Mouse (Mus musculus): ENCODE results near the gene Gm10320. TPM values are rescaled to one million over a fixed set of nuclear protein-coding genes. Genes with fewer than 3 reads are reported as not detected.

Gm10320 gene
- total and polyA plus RNA-seq, 2 experiments from 2014 or later = 1.2 TPM; not detected in 1

DNA sequence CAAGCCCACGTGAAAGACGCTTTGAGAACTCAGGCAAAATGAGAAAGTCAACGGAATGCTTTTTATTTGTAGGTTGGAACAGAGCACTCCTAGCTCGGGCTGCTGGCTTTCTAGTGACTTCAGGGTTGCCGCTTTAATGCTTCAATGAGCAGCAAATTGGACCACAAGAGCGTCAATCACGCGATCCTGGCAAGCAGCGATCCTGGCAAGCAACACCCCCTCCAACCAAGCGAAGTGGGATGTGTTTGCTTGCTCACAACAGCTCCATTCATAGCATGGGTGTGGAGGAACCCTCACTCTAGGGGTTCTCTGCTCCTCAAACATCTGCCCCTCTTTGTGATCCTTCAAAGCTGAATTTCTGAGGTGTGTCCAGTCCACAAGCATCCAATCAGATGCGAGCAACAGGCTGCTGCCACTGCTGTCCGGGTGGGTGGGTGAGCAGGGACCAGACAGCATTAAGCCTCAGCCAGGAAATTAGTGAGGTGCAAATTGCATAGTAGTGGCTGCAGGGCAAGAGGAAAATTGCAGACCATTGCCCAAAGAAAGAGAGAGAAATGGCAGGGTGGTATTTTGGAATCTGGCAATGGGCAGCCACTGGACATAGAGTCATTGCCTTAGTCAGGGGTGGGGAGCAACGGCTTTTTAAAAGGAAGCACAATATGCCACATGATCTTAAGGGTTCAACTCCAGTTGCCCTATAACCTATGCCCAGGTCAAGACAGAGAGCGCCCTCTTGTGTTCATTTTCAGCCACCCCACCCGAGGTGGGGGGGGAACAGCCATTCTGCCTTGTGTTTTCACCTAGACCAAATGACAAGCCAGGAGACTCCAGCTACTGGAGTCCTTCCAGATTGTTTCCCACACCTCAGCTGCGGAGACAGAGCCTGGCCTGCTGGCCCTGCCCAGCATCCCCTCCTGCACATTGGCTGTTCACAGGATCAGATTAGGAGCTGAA lies 5.4 kb upstream of the Gm10320 start:
- DNase-seq (ENCODE audit: low spot score) (peak; percentile 77), ATAC-seq (ENCODE audit: low FRiP score) (0 out of 2 replicates have a peak, but pooled peaks have one; percentile 31)
- no peaks in the 10 kb centered on the region for H3K9me3 ChIP-seq (ENCODE audit: low read length)
- peak; percentile 55 for TF ChIP-seq CTCF (IDR thresholded peaks at IDR 0.05)
- no peaks in the 10 kb centered on the region for H3K36me3 ChIP-seq (ENCODE audit: insufficient read depth, low read length)
- no peak overlapping the region for H3K9ac ChIP-seq (replicated peaks; ENCODE audit: low read length, poor library complexity, severe bottlenecking)
- no peak overlapping the region for H3K4me2 ChIP-seq (ENCODE audit: low read depth, low read length, poor library complexity, severe bottlenecking)
- peaks cover 56% of the 10 kb centered on the region for H3K27me3 ChIP-seq (ENCODE audit: insufficient read depth, low read length)
- no peaks in the 10 kb centered on the region for H3K4me1 ChIP-seq (ENCODE audit: insufficient read depth, low read length)
- WGBS = 16% methylated on average over 16 of the region's 16 CpGs
- H3K27ac ChIP-seq (ENCODE audit: low read depth, low read length) = no peak overlapping the region
- H3K4me3 ChIP-seq (ENCODE audit: low read depth, low read length) = no peak overlapping the region

DNA sequence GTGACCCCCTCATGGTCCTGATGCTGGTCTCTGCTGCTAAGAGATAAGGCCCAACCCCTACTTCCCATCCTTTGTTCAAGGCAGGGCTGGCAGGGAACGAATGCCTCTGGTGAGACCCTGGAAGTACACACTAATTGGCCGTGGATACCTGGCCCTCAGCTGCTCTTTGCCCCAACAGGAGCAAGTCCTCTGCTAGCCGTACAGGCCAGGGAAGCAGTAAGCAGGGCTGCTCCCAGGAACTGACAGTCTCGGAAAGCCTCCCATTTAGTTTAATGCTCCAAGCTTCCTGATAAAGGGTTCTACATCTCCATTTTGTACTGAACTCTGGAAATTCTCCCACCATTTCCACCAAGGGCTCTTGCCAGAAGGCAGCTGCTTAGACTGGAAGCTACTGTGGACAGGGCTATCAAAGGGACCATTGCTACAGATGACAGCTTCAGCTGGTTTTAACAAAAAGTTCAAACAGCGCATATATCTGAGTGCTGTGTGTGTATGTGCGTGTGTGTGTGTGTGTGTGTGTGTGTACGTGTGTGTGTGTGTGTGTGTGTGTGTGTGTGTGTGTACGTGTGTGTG lies 2.8 kb upstream of the Gm10320 start:
- Histone ChIP-seq H3K4me2 (ENCODE audit: low read depth, low read length, poor library complexity, severe bottlenecking) (no peak overlapping the region), H3K9me3 (ENCODE audit: low read length) (no peaks in the 10 kb centered on the region), H3K9ac (replicated peaks; ENCODE audit: low read length, poor library complexity, severe bottlenecking) (no peak overlapping the region), H3K27ac (ENCODE audit: low read depth, low read length) (no peak overlapping the region), H3K4me1 (ENCODE audit: insufficient read depth, low read length) (no peaks in the 10 kb centered on the region), H3K36me3 (ENCODE audit: insufficient read depth, low read length) (no peaks in the 10 kb centered on the region), H3K4me3 (ENCODE audit: low read depth, low read length) (no peak overlapping the region), H3K27me3 (ENCODE audit: insufficient read depth, low read length) (peaks cover 30% of the 10 kb centered on the region)
- TF ChIP-seq CTCF (IDR thresholded peaks at IDR 0.05) = no peak
- no peak for ATAC-seq (ENCODE audit: low FRiP score)
- DNase-seq (ENCODE audit: low spot score) = no peak
- 78% methylated on average over 6 of the region's 8 CpGs for WGBS

DNA sequence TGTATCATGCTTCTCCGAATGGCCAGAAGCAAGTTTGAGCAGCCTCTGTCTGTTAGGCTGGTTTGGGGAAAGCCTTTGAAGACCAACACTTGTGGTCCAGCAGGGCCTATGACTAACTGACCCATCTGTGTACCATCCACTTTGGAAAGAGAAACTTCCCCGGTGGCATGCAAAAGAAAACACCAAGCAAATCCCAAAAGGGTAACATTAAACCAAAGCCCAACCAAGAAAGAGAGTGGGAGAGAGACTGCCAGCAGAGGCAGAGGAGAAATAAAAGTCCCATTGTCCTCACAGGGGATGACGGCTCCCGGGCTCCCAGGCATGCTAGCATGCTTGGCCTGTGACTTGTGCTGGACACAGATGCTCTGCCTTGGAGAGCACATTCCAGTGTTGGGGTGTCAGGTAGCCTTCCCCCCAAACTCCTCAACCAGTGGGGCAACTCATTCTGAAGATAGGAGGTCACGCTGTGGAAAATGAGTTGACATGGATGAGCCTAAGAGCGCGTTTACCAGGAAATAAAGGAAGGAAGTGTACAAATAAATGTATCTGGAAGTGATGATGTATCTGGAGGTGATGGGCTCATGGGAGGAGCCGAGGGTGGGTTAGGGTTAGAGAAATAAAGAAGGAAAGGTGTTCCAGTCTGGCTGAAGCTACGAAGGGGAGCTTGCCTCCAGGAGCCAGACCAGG lies 911 bp upstream of the Gm10320 start:
- H3K27ac ChIP-seq (ENCODE audit: low read depth, low read length) = no peak overlapping the region
- no peak overlapping the region for H3K4me2 ChIP-seq (ENCODE audit: low read depth, low read length, poor library complexity, severe bottlenecking)
- H3K4me3 ChIP-seq (ENCODE audit: low read depth, low read length) = no peak overlapping the region
- no peaks in the 10 kb centered on the region for H3K9me3 ChIP-seq (ENCODE audit: low read length)
- no peak for ATAC-seq (ENCODE audit: low FRiP score)
- no peak for DNase-seq (ENCODE audit: low spot score)
- no peaks in the 10 kb centered on the region for H3K4me1 ChIP-seq (ENCODE audit: insufficient read depth, low read length)
- H3K9ac ChIP-seq (replicated peaks; ENCODE audit: low read length, poor library complexity, severe bottlenecking) = no peak overlapping the region
- TF ChIP-seq CTCF (IDR thresholded peaks at IDR 0.05) = no peak
- no peaks in the 10 kb centered on the region for H3K36me3 ChIP-seq (ENCODE audit: insufficient read depth, low read length)
- WGBS = 64% methylated on average over 9 of the region's 9 CpGs
- H3K27me3 ChIP-seq (ENCODE audit: insufficient read depth, low read length) = peaks cover 12% of the 10 kb centered on the region

DNA sequence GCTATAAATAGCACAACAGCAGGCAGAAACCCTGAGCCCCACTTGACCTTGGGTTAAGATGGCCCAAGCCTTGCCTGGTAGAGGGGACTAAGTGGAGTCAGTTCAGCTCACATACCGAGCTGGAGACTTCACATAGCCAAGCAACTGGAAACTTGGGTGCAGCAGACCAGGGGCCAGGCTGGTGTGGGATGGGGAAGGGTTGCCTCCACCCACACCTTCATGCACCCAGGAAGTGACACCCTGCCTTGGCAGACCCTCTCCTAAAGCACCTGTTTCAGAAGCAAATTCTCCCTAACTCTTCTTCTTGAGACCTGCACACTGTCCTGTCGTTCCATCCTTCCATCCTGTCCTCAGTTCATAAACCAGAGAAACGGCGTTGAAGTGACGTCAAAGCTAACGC lies 5.1 kb downstream of the Gm10320 start:
- TF ChIP-seq CTCF (IDR thresholded peaks at IDR 0.05) = no peak
- no peak for DNase-seq (ENCODE audit: low spot score)
- Histone ChIP-seq H3K4me3 (ENCODE audit: low read depth, low read length) (no peak overlapping the region), H3K4me2 (ENCODE audit: low read depth, low read length, poor library complexity, severe bottlenecking) (no peak overlapping the region), H3K36me3 (ENCODE audit: insufficient read depth, low read length) (no peaks in the 10 kb centered on the region), H3K9me3 (ENCODE audit: low read length) (no peaks in the 10 kb centered on the region), H3K27me3 (ENCODE audit: insufficient read depth, low read length) (no peaks in the 10 kb centered on the region), H3K27ac (ENCODE audit: low read depth, low read length) (no peak overlapping the region), H3K9ac (replicated peaks; ENCODE audit: low read length, poor library complexity, severe bottlenecking) (no peak overlapping the region), H3K4me1 (ENCODE audit: insufficient read depth, low read length) (no peaks in the 10 kb centered on the region)
- whole genome bisulfite sequencing = 89% methylated on average over 6 of the region's 6 CpGs
- no peak for ATAC-seq (ENCODE audit: low FRiP score)

DNA sequence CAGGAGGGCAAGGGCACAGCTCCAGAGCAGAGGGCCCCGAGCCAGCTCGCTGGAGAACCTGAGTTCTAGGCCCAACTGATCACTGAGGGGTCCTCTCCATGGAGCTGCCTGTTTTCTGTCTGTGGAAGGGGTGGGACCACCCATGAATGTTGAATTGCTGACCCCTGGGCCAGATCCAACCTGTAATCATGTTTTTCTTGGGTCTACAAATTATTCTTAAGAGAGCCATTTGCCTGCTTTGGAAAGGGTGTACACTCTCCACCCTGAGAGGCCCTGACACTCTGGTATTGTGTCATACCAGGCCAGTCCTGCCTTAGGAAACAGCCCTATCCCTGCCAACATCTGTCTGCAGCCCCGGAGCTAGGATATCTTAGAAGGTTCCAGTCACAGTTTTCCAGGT lies 5.6 kb downstream of the Gm10320 start:
- Histone ChIP-seq H3K9me3 (ENCODE audit: low read length) (no peaks in the 10 kb centered on the region), H3K4me1 (ENCODE audit: insufficient read depth, low read length) (no peaks in the 10 kb centered on the region), H3K27me3 (ENCODE audit: insufficient read depth, low read length) (no peaks in the 10 kb centered on the region), H3K27ac (ENCODE audit: low read depth, low read length) (no peak overlapping the region), H3K9ac (replicated peaks; ENCODE audit: low read length, poor library complexity, severe bottlenecking) (no peak overlapping the region), H3K4me2 (ENCODE audit: low read depth, low read length, poor library complexity, severe bottlenecking) (no peak overlapping the region), H3K4me3 (ENCODE audit: low read depth, low read length) (no peak overlapping the region), H3K36me3 (ENCODE audit: insufficient read depth, low read length) (no peaks in the 10 kb centered on the region)
- ATAC-seq (ENCODE audit: low FRiP score) = no peak
- TF ChIP-seq CTCF (IDR thresholded peaks at IDR 0.05) = no peak
- WGBS = 74% methylated on average over 3 of the region's 3 CpGs
- DNase-seq (ENCODE audit: low spot score) = no peak

Measured in midbrain, postnatal 0 days (tissue).